Mouse (Mus musculus) adrenal gland, adult 2 months (tissue): ENCODE data around the gene Ankrd39. TPM values are rescaled to one million over a fixed set of nuclear protein-coding genes. Genes with fewer than 3 reads are reported as not detected.

Source experiments
- microRNA-seq, 2 experiments: library from miRNA; unstranded; fragments of <30 nt; microRNA quantifications; one replicate each; pipeline ENCODE4 v1.2.0; 2021
- polyA plus RNA-seq: library from polyadenylated mRNA; depleted of rRNA; stranded (reverse); fragments of >200 nt; gene quantifications from 2 replicates; pipeline ENCODE4 v1.2.3, GENCODE M21; 2012; rRNA removed
- total RNA-seq, 2 experiments: library from RNA; stranded (reverse); gene quantifications; 2 replicates each; pipeline ENCODE4 v1.2.3; 2021

The Ankrd39 gene
- total and polyA plus RNA-seq, 3 experiments: 11.1 to 24.4 (median 14.5) TPM

Small RNA genes lying within 50 kb of the gene (microRNA-seq; reads per million reads assigned to microRNA genes)
- gene Gm47280: 0 reads per million in 2 experiments

Other genes starting within 250 kb of the Ankrd39 start
- gene Arid5a, start 239.7 kb downstream of the Ankrd39 start, total RNA-seq: 1 to 10 TPM; 5.2 to 5.9 TPM
- gene Arid5a, start 239.7 kb downstream of the Ankrd39 start, polyA plus RNA-seq: 4.1 and 5.3 TPM in 2 replicates
- gene Kansl3, start 178.3 kb downstream of the Ankrd39 start, total RNA-seq: 100 to 1,000 TPM; 101 to 109 TPM
- 60.7 and 68.8 TPM in 2 replicates for gene Kansl3, start 178.3 kb downstream of the Ankrd39 start, polyA plus RNA-seq
- gene Fer1l5, start 175.2 kb downstream of the Ankrd39 start, total RNA-seq: under 1 TPM in 1 of 2 experiments, not detected in 1; 0.17 TPM
- gene Fer1l5, start 175.2 kb downstream of the Ankrd39 start, polyA plus RNA-seq: 0.02 TPM in 2 replicates
- 10 to 100 TPM; 50.5 to 54.5 TPM for gene Lman2l, start 102.2 kb downstream of the Ankrd39 start, total RNA-seq
- gene Lman2l, start 102.2 kb downstream of the Ankrd39 start, polyA plus RNA-seq: 13.7 and 15.0 TPM in 2 replicates
- gene Cnnm4, start 75.8 kb downstream of the Ankrd39 start, total RNA-seq: 1 to 10 TPM; 4.6 to 5.3 TPM
- gene Cnnm4, start 75.8 kb downstream of the Ankrd39 start, polyA plus RNA-seq: 2.6 and 3.3 TPM in 2 replicates
- 10 to 100 TPM; 25.9 to 32.0 TPM for gene Cnnm3, start 35.6 kb downstream of the Ankrd39 start, total RNA-seq
- gene Cnnm3, start 35.6 kb downstream of the Ankrd39 start, polyA plus RNA-seq: 53.9 and 70.6 TPM in 2 replicates
- gene Ankrd23, start 10.6 kb downstream of the Ankrd39 start, total RNA-seq: 10 to 100 TPM in 1 of 2 experiments, 1 to 10 TPM in 1; 6.9 to 11.2 TPM
- 16.5 and 19.9 TPM in 2 replicates for gene Ankrd23, start 10.6 kb downstream of the Ankrd39 start, polyA plus RNA-seq
- gene Gm42417, start 8.0 kb downstream of the Ankrd39 start, total RNA-seq: not detected
- not detected in 2 replicates for gene Gm42417, start 8.0 kb downstream of the Ankrd39 start, polyA plus RNA-seq
- 10 to 100 TPM; 13.0 to 25.3 TPM for gene Sema4c, start 10.9 kb upstream of the Ankrd39 start, total RNA-seq
- 22.5 and 24.0 TPM in 2 replicates for gene Sema4c, start 10.9 kb upstream of the Ankrd39 start, polyA plus RNA-seq
- gene Fam178b, start 135.7 kb upstream of the Ankrd39 start, total RNA-seq: under 1 TPM; 0.14 to 0.79 TPM
- 0.52 and 1.2 TPM in 2 replicates for gene Fam178b, start 135.7 kb upstream of the Ankrd39 start, polyA plus RNA-seq
- 1,000 to 10,000 TPM in 1 of 2 experiments, 100 to 1,000 TPM in 1; 981 to 1,022 TPM for gene Cox5b, start 144.0 kb upstream of the Ankrd39 start, total RNA-seq
- 749 and 851 TPM in 2 replicates for gene Cox5b, start 144.0 kb upstream of the Ankrd39 start, polyA plus RNA-seq
- not detected for gene 4933424G06Rik, start 162.7 kb upstream of the Ankrd39 start, total RNA-seq
- gene 4933424G06Rik, start 162.7 kb upstream of the Ankrd39 start, polyA plus RNA-seq: not detected in 2 replicates
- 100 to 1,000 TPM; 132 to 140 TPM for gene Actr1b, start 167.0 kb upstream of the Ankrd39 start, total RNA-seq
- gene Actr1b, start 167.0 kb upstream of the Ankrd39 start, polyA plus RNA-seq: 144 and 156 TPM in 2 replicates
- under 1 TPM; 0.29 to 0.90 TPM for gene Zap70, start 214.4 kb upstream of the Ankrd39 start, total RNA-seq
- gene Zap70, start 214.4 kb upstream of the Ankrd39 start, polyA plus RNA-seq: 2.1 and 3.3 TPM in 2 replicates